Mouse (Mus musculus) forebrain, embryonic 13.5 days (tissue): ENCODE results near the gene Sp4. TPM values are rescaled to one million over a fixed set of nuclear protein-coding genes. Genes with fewer than 3 reads are reported as not detected.

Source experiments
- ATAC-seq: fragments of 200-750 bp; cut with Nextera tagmentation; 2 replicates; pipeline ENCODE4 v1.8.0; 2017
- H3K27ac ChIP-seq: fragments of 300-500 bp; sonication (generic); 2 replicates; pipeline ENCODE4 v1.5.1; 2015; ENCODE audit warnings: inconsistent platforms, mild to moderate bottlenecking, moderate library complexity
- H3K27me3 ChIP-seq: fragments of 300-500 bp; sonication (generic); 2 replicates; pipeline ENCODE4 v1.6.1; 2015; ENCODE audit warnings: mild to moderate bottlenecking, inconsistent platforms
- H3K36me3 ChIP-seq: fragments of 300-500 bp; sonication (generic); 2 replicates; pipeline ENCODE4 v1.6.1; 2015; ENCODE audit warnings: mild to moderate bottlenecking, inconsistent platforms; ENCODE audit not compliant: poor library complexity, severe bottlenecking
- H3K4me1 ChIP-seq: fragments of 300-500 bp; sonication (generic); 2 replicates; pipeline ENCODE4 v1.6.1; 2015; ENCODE audit warnings: inconsistent platforms
- H3K4me2 ChIP-seq: fragments of 300-500 bp; sonication (generic); 2 replicates; pipeline ENCODE4 v1.6.1; 2015; ENCODE audit warnings: inconsistent platforms, mild to moderate bottlenecking, moderate library complexity
- H3K4me3 ChIP-seq: fragments of 300-500 bp; sonication (generic); 2 replicates; pipeline ENCODE4 v1.5.1; 2015; ENCODE audit warnings: mild to moderate bottlenecking, inconsistent platforms
- H3K9ac ChIP-seq: fragments of 300-500 bp; sonication (generic); 2 replicates; pipeline ENCODE4 v1.6.1; 2015; ENCODE audit warnings: mild to moderate bottlenecking, inconsistent platforms
- H3K9me3 ChIP-seq: fragments of 300-500 bp; sonication (generic); replicated peaks from 2 replicates; pipeline ENCODE4 v1.6.1; 2016; ENCODE audit warnings: inconsistent platforms
- WGBS: fragments of 180-500 bp; shearing (Covaris S2); methylation state at CpG from one replicate; pipeline ENCODE4 v1.1.7; 2015; 5-methylcytosine and 5-hydroxymethylcytosine counted together
- polyA plus RNA-seq: library from polyadenylated mRNA; unstranded; fragments of >200 nt; fragmentation: Nextera tagmentation; extraction: Ambion mirVana; gene quantifications from 2 replicates; pipeline ENCODE4 v1.2.1, GENCODE M21; 2015

The Sp4 gene
- polyA plus RNA-seq, 1 experiment from 2014 or later, result 21.7 TPM

DNA sequence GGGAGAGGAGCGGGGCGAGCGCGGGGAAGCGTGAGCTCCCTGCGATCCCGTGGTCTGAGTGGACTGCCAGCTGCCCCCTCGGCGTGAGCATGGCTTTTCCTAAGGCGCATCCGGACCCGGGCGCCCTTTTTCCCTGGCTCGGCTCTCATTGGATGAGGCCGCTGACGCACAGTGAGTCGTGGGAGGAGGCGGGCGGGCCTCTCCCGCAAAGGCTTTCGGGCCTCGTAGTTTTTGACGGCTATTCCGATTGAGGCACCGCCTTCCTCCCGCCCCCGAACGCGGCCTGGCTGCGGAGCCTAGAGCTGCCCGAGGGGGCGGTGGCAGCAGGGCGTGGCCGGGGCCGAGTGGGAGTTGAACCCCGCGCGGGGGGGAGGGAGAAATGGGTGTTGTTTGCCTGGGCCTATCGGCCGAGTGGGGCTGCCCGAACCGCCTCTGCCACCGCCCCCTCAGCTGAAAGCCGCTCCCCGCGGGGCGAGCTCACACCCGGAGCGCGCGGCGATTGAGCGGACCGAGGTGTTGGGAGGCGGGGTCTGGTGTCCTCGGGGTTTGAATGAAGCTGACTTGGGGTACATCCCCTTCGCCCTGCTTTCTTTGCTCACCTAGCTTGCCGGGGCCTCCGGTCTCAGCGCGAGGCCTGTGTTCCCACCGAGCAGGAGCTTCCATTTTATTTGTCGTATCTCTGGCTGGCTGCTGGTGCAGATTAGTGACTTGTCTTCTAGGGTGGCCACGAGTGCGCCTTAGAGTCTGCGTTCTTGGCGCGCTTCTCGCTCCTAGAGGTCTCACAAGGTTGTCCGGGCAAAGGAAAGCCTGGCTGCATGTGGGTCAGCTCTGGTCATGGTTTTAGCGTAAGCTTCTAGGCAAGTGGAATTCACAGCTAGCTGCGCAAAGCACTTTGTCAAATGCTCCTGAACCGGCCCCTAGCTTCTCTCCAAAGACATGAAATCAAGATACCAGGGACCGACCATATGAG, 911 bp upstream of the Sp4 start:
- Histone ChIP-seq H3K4me1 (peaks cover 32% of the 10 kb centered on the region), H3K4me2 (peak overlapping the region; percentile 72), H3K4me3 (peak overlapping the region; percentile 76), H3K9me3 (no peaks in the 10 kb centered on the region), H3K27ac (peak overlapping the region; percentile 98), H3K27me3 (no peaks in the 10 kb centered on the region), H3K36me3 (0 out of 2 replicates have a peak, but pooled peaks cover 9% of the 10 kb centered on the region), H3K9ac (peak overlapping the region; percentile 81)
- under 1% methylated on average over 64 of the region's 74 CpGs for WGBS
- ATAC-seq, result peak; percentile 92

GRCm38 (mm10) chr12:118300754-118301071, 527 bp downstream of the Sp4 start:
- Histone ChIP-seq H3K9ac (peak overlapping the region; percentile 81), H3K4me3 (peak overlapping the region; percentile 76)
- WGBS, result 2% methylated on average over 13 of the region's 13 CpGs

DNA sequence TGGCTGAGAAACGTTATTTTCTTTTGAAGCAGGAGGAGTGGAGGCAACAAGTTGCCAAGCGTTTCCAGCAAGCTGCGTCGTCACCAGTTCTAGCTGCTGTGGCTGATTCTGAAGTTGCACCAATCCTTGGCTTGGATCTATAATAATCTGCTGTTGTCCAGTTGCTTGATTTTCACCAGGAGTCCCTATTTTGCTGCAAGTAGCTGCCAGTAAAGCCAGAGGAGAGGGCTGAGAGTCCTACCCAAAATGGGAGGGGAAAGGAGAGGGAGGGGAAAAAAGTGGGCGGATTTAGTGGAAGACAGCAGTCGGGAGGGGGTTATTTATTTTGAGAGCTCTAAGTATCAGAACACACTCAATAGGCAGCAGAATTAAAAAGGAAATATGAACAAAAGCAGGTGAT, 1.3 kb downstream of the Sp4 start:
- H3K9ac ChIP-seq, result 0 out of 2 replicates have a peak overlapping the region, but pooled peaks have one; percentile 30
- no peak for ATAC-seq
- peak overlapping the region; percentile 72 for H3K4me2 ChIP-seq
- no peak overlapping the region for H3K27ac ChIP-seq
- H3K4me3 ChIP-seq, result peak overlapping the region; percentile 76
- H3K36me3 ChIP-seq, result 0 out of 2 replicates have a peak, but pooled peaks cover 13% of the 10 kb centered on the region
- H3K27me3 ChIP-seq, result no peaks in the 10 kb centered on the region
- WGBS, result 26% methylated on average over 6 of the region's 6 CpGs
- H3K9me3 ChIP-seq, result no peaks in the 10 kb centered on the region
- peaks cover 46% of the 10 kb centered on the region for H3K4me1 ChIP-seq

More at GRCm38 (mm10) chr12:118300754-118301071, 527 bp downstream of the Sp4 start:
- Histone ChIP-seq H3K36me3 (0 out of 2 replicates have a peak, but pooled peaks cover 9% of the 10 kb centered on the region), H3K27ac (peak overlapping the region; percentile 98), H3K4me2 (peak overlapping the region; percentile 72), H3K9me3 (no peaks in the 10 kb centered on the region), H3K4me1 (peaks cover 46% of the 10 kb centered on the region), H3K27me3 (no peaks in the 10 kb centered on the region)
- no peak for ATAC-seq

GRCm38 (mm10) chr12:118299172-118299571, 2.1 kb downstream of the Sp4 start:
- Histone ChIP-seq H3K4me1 (peaks cover 46% of the 10 kb centered on the region), H3K9ac (peak overlapping the region; percentile 43; the same call in 1 of the 2 replicates), H3K36me3 (0 out of 2 replicates have a peak, but pooled peaks cover 13% of the 10 kb centered on the region), H3K27ac (no peak overlapping the region), H3K9me3 (no peaks in the 10 kb centered on the region), H3K4me3 (peak overlapping the region; percentile 22), H3K4me2 (peak overlapping the region; percentile 72), H3K27me3 (no peaks in the 10 kb centered on the region)
- no peak for ATAC-seq
- 82% methylated on average over 9 of the region's 9 CpGs for WGBS

- peaks cover 46% of the 10 kb centered on the region for H3K4me1 ChIP-seq
- peak overlapping the region; percentile 72 for H3K4me2 ChIP-seq
- H3K9me3 ChIP-seq, result no peaks in the 10 kb centered on the region
- ATAC-seq, result no peak
- H3K36me3 ChIP-seq, result 0 out of 2 replicates have a peak, but pooled peaks cover 13% of the 10 kb centered on the region
- no peaks in the 10 kb centered on the region for H3K27me3 ChIP-seq
- WGBS, result 88% methylated on average over 2 of the region's 2 CpGs
- H3K27ac ChIP-seq, result no peak overlapping the region
- H3K9ac ChIP-seq, result peak overlapping the region; percentile 43
- H3K4me3 ChIP-seq, result peak overlapping the region; percentile 22
Measured at GRCm38 (mm10) chr12:118298516-118298915, 2.7 kb downstream of the Sp4 start.

- ATAC-seq, result no peak
- H3K9me3 ChIP-seq, result no peaks in the 10 kb centered on the region
- no peaks in the 10 kb centered on the region for H3K27me3 ChIP-seq
- H3K9ac ChIP-seq, result no peak overlapping the region
- peaks cover 39% of the 10 kb centered on the region for H3K4me1 ChIP-seq
- H3K27ac ChIP-seq, result no peak overlapping the region
- H3K4me3 ChIP-seq, result no peak overlapping the region
- 98% methylated on average over 2 of the region's 2 CpGs for WGBS
- H3K4me2 ChIP-seq, result no peak overlapping the region
- H3K36me3 ChIP-seq, result 0 out of 2 replicates have a peak, but pooled peaks cover 13% of the 10 kb centered on the region
Measured at GRCm38 (mm10) chr12:118296236-118296635, 5.0 kb downstream of the Sp4 start.

- WGBS, result 96% methylated on average over 1 of the region's 1 CpGs
- H3K27ac ChIP-seq, result no peak overlapping the region
- H3K4me2 ChIP-seq, result no peak overlapping the region
- ATAC-seq, result no peak
- H3K36me3 ChIP-seq, result 0 out of 2 replicates have a peak, but pooled peaks cover 13% of the 10 kb centered on the region
- no peak overlapping the region for H3K9ac ChIP-seq
- peaks cover 39% of the 10 kb centered on the region for H3K4me1 ChIP-seq
- H3K27me3 ChIP-seq, result no peaks in the 10 kb centered on the region
- no peaks in the 10 kb centered on the region for H3K9me3 ChIP-seq
- no peak overlapping the region for H3K4me3 ChIP-seq
Measured at GRCm38 (mm10) chr12:118295793-118296192, 5.4 kb downstream of the Sp4 start.

DNA sequence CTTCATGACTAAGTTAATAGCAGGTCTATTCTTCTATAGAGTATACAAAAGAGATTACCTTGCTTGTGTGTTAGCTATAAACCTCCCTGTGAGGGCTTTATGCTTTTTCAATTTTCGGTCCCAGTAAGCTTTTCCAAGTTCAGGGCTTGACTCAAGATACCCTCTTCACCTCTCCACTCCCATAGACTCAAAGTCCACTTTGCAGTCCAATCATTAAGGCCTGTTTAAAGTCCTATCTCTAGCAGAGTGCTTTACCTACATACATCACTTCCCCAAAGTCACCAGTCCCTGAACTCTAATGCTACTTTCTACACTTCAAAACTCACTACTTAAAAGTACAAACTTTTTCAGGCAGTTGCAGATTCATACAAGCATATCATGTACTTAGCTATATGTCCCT, 12.3 kb downstream of the Sp4 start:
- 84% methylated on average over 1 of the region's 1 CpGs for WGBS
- H3K4me1 ChIP-seq, result no peaks in the 10 kb centered on the region
- H3K27ac ChIP-seq, result no peak overlapping the region
- no peak overlapping the region for H3K9ac ChIP-seq
- no peaks in the 10 kb centered on the region for H3K36me3 ChIP-seq
- H3K4me2 ChIP-seq, result no peak overlapping the region
- H3K27me3 ChIP-seq, result no peaks in the 10 kb centered on the region
- no peak overlapping the region for H3K4me3 ChIP-seq
- H3K9me3 ChIP-seq, result no peaks in the 10 kb centered on the region
- ATAC-seq, result no peak

DNA sequence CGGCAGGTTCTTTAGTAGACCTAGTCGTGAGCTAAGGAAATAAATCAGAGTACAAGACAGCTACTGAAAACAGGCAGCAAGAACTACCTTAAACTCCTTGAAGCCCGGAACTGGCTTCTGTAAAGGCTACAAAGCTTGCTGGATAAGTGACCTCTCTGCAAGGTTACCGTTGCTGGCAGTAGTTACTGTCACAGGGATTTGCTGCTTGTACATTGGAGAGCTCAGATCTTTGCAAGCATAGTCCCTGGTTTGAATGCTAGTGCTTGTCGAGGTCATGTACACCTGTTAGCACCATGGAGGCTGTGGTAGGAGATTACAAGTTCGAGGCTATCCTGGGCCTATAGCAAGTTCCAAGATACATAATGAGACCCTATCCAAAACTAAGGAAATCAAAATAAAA, 16.1 kb downstream of the Sp4 start:
- 90% methylated on average over 6 of the region's 6 CpGs for WGBS
- no peaks in the 10 kb centered on the region for H3K36me3 ChIP-seq
- no peak overlapping the region for H3K4me2 ChIP-seq
- ATAC-seq, result no peak
- H3K27me3 ChIP-seq, result no peaks in the 10 kb centered on the region
- H3K27ac ChIP-seq, result no peak overlapping the region
- H3K4me3 ChIP-seq, result no peak overlapping the region
- peaks cover 5% of the 10 kb centered on the region; the same call in 1 of the 2 replicates for H3K4me1 ChIP-seq
- H3K9me3 ChIP-seq, result no peaks in the 10 kb centered on the region
- H3K9ac ChIP-seq, result no peak overlapping the region

DNA sequence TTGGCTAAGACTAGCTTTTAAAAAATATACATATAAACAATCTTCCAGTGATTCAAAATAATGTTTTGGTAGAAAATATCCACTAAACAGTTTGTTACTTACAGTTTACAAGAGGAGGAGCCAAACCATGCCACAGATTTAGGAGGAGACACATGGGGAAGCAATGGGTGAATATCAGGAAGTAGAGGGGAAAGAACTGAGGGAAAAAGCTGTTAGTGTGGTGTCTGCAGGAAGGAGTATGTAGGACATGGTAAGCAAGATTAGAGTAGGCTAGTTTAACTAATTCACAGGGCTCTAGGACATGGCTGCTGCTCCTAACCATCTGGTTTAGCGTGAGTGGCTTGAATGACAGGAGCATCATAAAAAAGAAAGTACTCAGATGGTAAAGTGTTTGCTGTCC, 19.3 kb downstream of the Sp4 start:
- Histone ChIP-seq H3K9me3 (no peaks in the 10 kb centered on the region), H3K36me3 (no peaks in the 10 kb centered on the region), H3K4me2 (no peak overlapping the region), H3K27me3 (no peaks in the 10 kb centered on the region), H3K4me3 (no peak overlapping the region), H3K4me1 (peaks cover 5% of the 10 kb centered on the region; the same call in 1 of the 2 replicates), H3K27ac (no peak overlapping the region), H3K9ac (no peak overlapping the region)
- whole genome bisulfite sequencing, result 74% methylated on average over 1 of the region's 1 CpGs
- ATAC-seq, result no peak

GRCm38 (mm10) chr12:118276385-118276784, 24.9 kb downstream of the Sp4 start:
- no peak overlapping the region for H3K4me2 ChIP-seq
- H3K9me3 ChIP-seq, result no peaks in the 10 kb centered on the region
- no peaks in the 10 kb centered on the region for H3K36me3 ChIP-seq
- no peak overlapping the region for H3K9ac ChIP-seq
- no peak overlapping the region for H3K27ac ChIP-seq
- H3K4me1 ChIP-seq, result no peaks in the 10 kb centered on the region
- no peaks in the 10 kb centered on the region for H3K27me3 ChIP-seq
- 87% methylated on average over 5 of the region's 5 CpGs for WGBS
- H3K4me3 ChIP-seq, result no peak overlapping the region
- no peak for ATAC-seq

GRCm38 (mm10) chr12:118264905-118265304, 36.3 kb downstream of the Sp4 start:
- H3K4me3 ChIP-seq, result no peak overlapping the region
- H3K27me3 ChIP-seq, result no peaks in the 10 kb centered on the region
- H3K9ac ChIP-seq, result no peak overlapping the region
- no peak for ATAC-seq
- no peaks in the 10 kb centered on the region for H3K4me1 ChIP-seq
- H3K4me2 ChIP-seq, result no peak overlapping the region
- peaks cover 11% of the 10 kb centered on the region for H3K36me3 ChIP-seq
- H3K9me3 ChIP-seq, result no peaks in the 10 kb centered on the region
- H3K27ac ChIP-seq, result no peak overlapping the region
